Mouse (Mus musculus): ENCODE results near the gene P3h4. TPM values are rescaled to one million over a fixed set of nuclear protein-coding genes. Genes with fewer than 3 reads are reported as not detected.
A peak's percentile ranks its signal among the peaks of the same experiment; 100 is the strongest.

P3h4 gene
- polyA plus RNA-seq, 1 experiment from 2014 or later = 47.1 TPM

DNA sequence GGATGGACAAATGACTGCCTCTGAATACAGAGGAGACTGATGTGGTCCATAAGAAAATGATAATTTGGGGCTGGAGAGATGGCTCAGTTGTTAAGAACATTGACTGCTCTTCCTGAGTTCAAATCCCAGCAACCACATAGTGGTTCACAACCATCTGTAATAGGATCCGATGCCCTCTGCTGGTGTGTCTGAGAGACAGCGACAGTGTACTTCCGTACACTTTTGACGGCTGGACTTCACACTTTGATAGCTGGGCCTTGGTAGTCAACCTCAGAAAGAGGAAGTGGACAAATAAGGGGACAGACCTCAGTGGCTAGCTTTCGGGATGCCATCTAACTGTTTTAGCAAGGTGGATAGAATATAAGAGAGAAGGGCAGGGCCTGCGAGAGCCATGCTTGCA lies 54.5 kb downstream of the P3h4 start:
- H3K27ac ChIP-seq (ENCODE audit: low read length) = no peak overlapping the region
- H3K27me3 ChIP-seq (replicated peaks; ENCODE audit: insufficient read depth, low read length) = 0 out of 2 replicates have a peak, but pooled peaks cover 9% of the 10 kb centered on the region
- 68% methylated on average over 6 of the region's 6 CpGs for WGBS
- TF ChIP-seq EP300 (IDR thresholded peaks at IDR 0.05) = no peak
- TF ChIP-seq CTCF (IDR thresholded peaks at IDR 0.05) = peak; percentile 26
- H3K36me3 ChIP-seq (ENCODE audit: insufficient read depth, low read length) = no peaks in the 10 kb centered on the region
- no peak overlapping the region for H3K9ac ChIP-seq (replicated peaks; ENCODE audit: low read depth)
- H3K4me2 ChIP-seq (replicated peaks; ENCODE audit: low read depth, low read length) = no peak overlapping the region
- H3K4me1 ChIP-seq (ENCODE audit: insufficient read depth, low read depth, low read length) = no peaks in the 10 kb centered on the region
- no peak for ATAC-seq
- H3K4me3 ChIP-seq (ENCODE audit: low read depth, low read length) = no peak overlapping the region
- H3K9me3 ChIP-seq (ENCODE audit: low read length) = no peaks in the 10 kb centered on the region
- no peak for DNase-seq (ENCODE audit: low spot score)

Small RNA genes lying within 50 kb of the gene (microRNA-seq; reads per million reads assigned to microRNA genes)
- gene Gm27374 = not detected

Other genes with a start within 250 kb of the P3h4 start
- gene Krt9, start 221.6 kb downstream of the P3h4 start, polyA plus RNA-seq (2015; fragmentation: Nextera tagmentation; extraction: Ambion mirVana) = not detected in 2 replicates
- gene Krt14, start 207.3 kb downstream of the P3h4 start, polyA plus RNA-seq (2015; fragmentation: Nextera tagmentation; extraction: Ambion mirVana) = 1.7 and 2.3 TPM in 2 replicates
- gene Krt16, start 165.9 kb downstream of the P3h4 start, polyA plus RNA-seq (2015; fragmentation: Nextera tagmentation; extraction: Ambion mirVana) = not detected in 2 replicates
- 0.58 and 0.65 TPM in 2 replicates for gene Krt17, start 153.8 kb downstream of the P3h4 start, polyA plus RNA-seq (2015; fragmentation: Nextera tagmentation; extraction: Ambion mirVana)
- not detected in 2 replicates for gene Krt42, start 145.0 kb downstream of the P3h4 start, polyA plus RNA-seq (2015; fragmentation: Nextera tagmentation; extraction: Ambion mirVana)
- gene Eif1, start 95.0 kb downstream of the P3h4 start, polyA plus RNA-seq (2015; fragmentation: Nextera tagmentation; extraction: Ambion mirVana) = 2,114 and 2,164 TPM in 2 replicates
- gene Gast, start 80.4 kb downstream of the P3h4 start, polyA plus RNA-seq (2015; fragmentation: Nextera tagmentation; extraction: Ambion mirVana) = not detected in 2 replicates
- 6.4 and 6.5 TPM in 2 replicates for gene Hap1, start 58.7 kb downstream of the P3h4 start, polyA plus RNA-seq (2015; fragmentation: Nextera tagmentation; extraction: Ambion mirVana)
- 231 and 251 TPM in 2 replicates for gene Jup, start 17.1 kb downstream of the P3h4 start, polyA plus RNA-seq (2015; fragmentation: Nextera tagmentation; extraction: Ambion mirVana)
- gene Fkbp10, start 861 bp upstream of the P3h4 start, polyA plus RNA-seq (2015; fragmentation: Nextera tagmentation; extraction: Ambion mirVana) = 75.6 and 86.5 TPM in 2 replicates
- 56.3 and 57.6 TPM in 2 replicates for gene Nt5c3b, start 27.0 kb upstream of the P3h4 start, polyA plus RNA-seq (2015; fragmentation: Nextera tagmentation; extraction: Ambion mirVana)
- 0.38 and 0.43 TPM in 2 replicates for gene Klhl10, start 27.1 kb upstream of the P3h4 start, polyA plus RNA-seq (2015; fragmentation: Nextera tagmentation; extraction: Ambion mirVana)
- gene Klhl11, start 57.9 kb upstream of the P3h4 start, polyA plus RNA-seq (2015; fragmentation: Nextera tagmentation; extraction: Ambion mirVana) = 3.6 and 4.1 TPM in 2 replicates
- gene Acly, start 113.2 kb upstream of the P3h4 start, polyA plus RNA-seq (2015; fragmentation: Nextera tagmentation; extraction: Ambion mirVana) = 85.7 and 92.9 TPM in 2 replicates
- gene Ttc25, start 130.8 kb upstream of the P3h4 start, polyA plus RNA-seq (2015; fragmentation: Nextera tagmentation; extraction: Ambion mirVana) = 3.5 and 4.9 TPM in 2 replicates
- gene Cnp, start 160.1 kb upstream of the P3h4 start, polyA plus RNA-seq (2015; fragmentation: Nextera tagmentation; extraction: Ambion mirVana) = 31.4 and 33.8 TPM in 2 replicates
- 58.6 and 59.9 TPM in 2 replicates for gene Nkiras2, start 204.4 kb upstream of the P3h4 start, polyA plus RNA-seq (2015; fragmentation: Nextera tagmentation; extraction: Ambion mirVana)
- gene Dnajc7, start 205.3 kb upstream of the P3h4 start, polyA plus RNA-seq (2015; fragmentation: Nextera tagmentation; extraction: Ambion mirVana) = 99.1 and 113 TPM in 2 replicates

All from lung, postnatal 0 days (tissue).